ENCODE assay signal across 20 mouse cellular contexts in the genomic region with DNA sequence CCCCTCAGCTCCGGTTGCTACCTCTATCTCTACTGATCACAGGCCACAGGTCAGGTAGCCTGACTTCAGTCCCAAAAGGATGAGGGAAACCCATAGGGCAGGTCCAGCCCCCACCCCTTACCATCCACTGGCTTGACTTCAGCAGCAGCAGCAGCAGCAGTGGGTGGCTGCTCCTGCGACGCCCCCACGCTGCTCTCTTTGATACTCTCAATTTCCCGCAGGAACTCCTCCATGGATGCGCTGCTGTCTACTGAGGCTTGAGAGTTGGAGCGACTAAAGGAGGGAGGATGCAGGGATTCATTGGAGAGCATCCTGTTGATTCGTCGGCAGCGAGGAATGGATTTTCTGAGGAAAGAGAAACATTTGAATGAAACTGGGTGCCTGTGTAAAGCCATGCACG.
"Had no signal": no experiment of that assay in that cellular context is flagged by ENCODE, and none has a peak within 500 bp of the region (broad histone marks: within the 10 kb centered on the region; RNA-seq: fewer than 3 reads in every experiment).

No protein-coding gene starts in this region.

- DNase-seq: kidney, adult 9 months; kidney, postnatal 36 days; layer of hippocampus, postnatal 36 days; liver, embryonic 13.5 days; lung, adult 2 months; lung, postnatal 36 days; midbrain, embryonic 14.5 days; right cerebral cortex, adult 18-20 months; right cerebral cortex, postnatal 14 days; right cerebral cortex, postnatal 4 days; thymus, adult 2 months; thymus, postnatal 14 days; thymus, postnatal 4 days had no signal

- H3K4me3 ChIP-seq: left cerebral cortex, adult 2 months; liver, embryonic 13.5 days; megakaryocyte, embryonic 14.5 days; neural tube, embryonic 12.5 days; neural tube, embryonic 15.5 days had no signal

- H3K36me3 ChIP-seq: liver, embryonic 13.5 days; neural tube, embryonic 12.5 days; neural tube, embryonic 15.5 days had no signal

- H3K9ac ChIP-seq: liver, embryonic 13.5 days; neural tube, embryonic 12.5 days; neural tube, embryonic 15.5 days had no signal

- H3K27ac ChIP-seq: left cerebral cortex, adult 2 months; liver, embryonic 13.5 days; neural tube, embryonic 12.5 days; neural tube, embryonic 15.5 days; stomach, postnatal 0 days had no signal

- H3K4me1 ChIP-seq: liver, embryonic 13.5 days; megakaryocyte, embryonic 14.5 days; neural tube, embryonic 12.5 days; neural tube, embryonic 15.5 days had no signal

- H3K9me3 ChIP-seq: liver, embryonic 13.5 days; neural tube, embryonic 12.5 days; neural tube, embryonic 15.5 days had no signal

- H3K27me3 ChIP-seq: liver, embryonic 13.5 days; megakaryocyte, embryonic 14.5 days; neural tube, embryonic 12.5 days; neural tube, embryonic 15.5 days had no signal

- H3K4me2 ChIP-seq: liver, embryonic 13.5 days; midbrain, embryonic 11.5 days; neural tube, embryonic 12.5 days; neural tube, embryonic 15.5 days had no signal

- ATAC-seq: lung, postnatal 0 days had no signal
